Mouse (Mus musculus) ES-Bruce4 (cell line): ENCODE data around the gene Hnrnpa3.

Source experiments
- CTCF ChIP-seq: IDR thresholded peaks from one replicate; pipeline ENCODE4 v1.8.1; 2011; ENCODE audit warnings: low read depth, low read length
- EP300 ChIP-seq: IDR thresholded peaks from 2 replicates; pipeline ENCODE4 v1.6.1; 2011; ENCODE audit warnings: low read depth, low read length; ENCODE audit not compliant: insufficient read depth
- POLR2A ChIP-seq: IDR thresholded peaks from one replicate; pipeline ENCODE4 v1.8.1; 2011; ENCODE audit warnings: low read length; ENCODE audit not compliant: insufficient read depth

DNA sequence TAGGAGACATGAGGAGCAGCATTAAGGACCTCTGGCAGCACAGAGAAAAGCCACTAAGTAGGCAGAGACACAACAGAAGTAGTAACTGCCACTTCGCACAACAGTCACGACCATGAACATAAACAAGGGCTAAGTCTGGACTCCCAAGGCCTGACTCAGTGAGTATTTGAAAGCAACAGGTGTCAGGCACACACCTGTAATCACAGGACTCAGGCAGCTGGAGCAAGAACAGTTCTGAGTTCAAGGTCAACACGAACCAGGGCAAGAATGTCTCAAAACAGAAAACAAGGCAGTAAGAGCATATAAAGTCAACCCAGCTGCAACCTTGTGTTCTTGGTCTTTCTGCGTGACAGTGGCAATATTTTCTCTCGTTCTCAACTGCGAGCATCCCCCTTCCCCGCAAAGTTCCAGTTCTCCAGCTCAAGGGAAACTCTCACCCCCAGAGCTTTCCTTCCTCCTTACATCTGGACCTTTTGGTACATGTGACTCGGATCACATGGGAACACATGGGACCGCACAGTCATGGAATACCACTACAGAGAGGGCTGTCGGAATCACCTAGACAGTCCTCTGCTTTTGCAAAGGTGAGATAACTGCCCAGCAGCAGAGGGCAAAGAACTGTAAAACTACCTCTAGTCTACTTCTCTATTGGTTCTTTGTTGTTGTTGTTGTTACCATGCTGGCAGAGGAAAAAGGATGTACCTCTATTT, 28.1 kb downstream of the Hnrnpa3 start:
- TF ChIP-seq POLR2A (no peak), CTCF (no peak), EP300 (peak; percentile 50; the same call in 1 of the 2 replicates)
